8 mouse cellular contexts compared by ENCODE assay signal in genomic region chr7:49246584-49247481, GRCm38 (mm10).
DNase-seq lines count a peak whose midpoint lies in the region; ATAC-seq and TF ChIP-seq lines count a peak whose summit lies in the region.

No protein-coding gene starts in this region.

- DNase-seq in neural tube, embryonic 11.5 days (ENCODE audit: low spot score) = no peak
- no peak for DNase-seq in neural tube, embryonic 10.5 days (ENCODE audit: extremely low spot score, low spot score)
- DNase-seq in cerebellum, adult 9-11 months = peak; percentile 78
- DNase-seq in left cerebral cortex, postnatal 4 days = no peak

- H3K36me3 ChIP-seq in neural tube, embryonic 11.5 days (ENCODE audit: control insufficient read depth, insufficient read depth, low read length) = no peaks in the 10 kb centered on the region
- H3K36me3 ChIP-seq in heart, embryonic 13.5 days = no peaks in the 10 kb centered on the region
- H3K36me3 ChIP-seq in limb, embryonic 15.5 days = no peaks in the 10 kb centered on the region
- no peaks in the 10 kb centered on the region for H3K36me3 ChIP-seq in small intestine, adult 2 months (ENCODE audit: control insufficient read depth, insufficient read depth, low read length)

- H3K9me3 ChIP-seq in neural tube, embryonic 11.5 days (ENCODE audit: control insufficient read depth, low read length) = no peaks in the 10 kb centered on the region
- H3K9me3 ChIP-seq in heart, embryonic 13.5 days = no peaks in the 10 kb centered on the region
- no peaks in the 10 kb centered on the region for H3K9me3 ChIP-seq in limb, embryonic 15.5 days

- peaks cover 14% of the 10 kb centered on the region for H3K4me1 ChIP-seq in neural tube, embryonic 11.5 days (ENCODE audit: control insufficient read depth, insufficient read depth, low read length)
- peaks cover 61% of the 10 kb centered on the region for H3K4me1 ChIP-seq in heart, embryonic 13.5 days
- H3K4me1 ChIP-seq in limb, embryonic 15.5 days = peaks cover 44% of the 10 kb centered on the region
- peaks cover 14% of the 10 kb centered on the region for H3K4me1 ChIP-seq in small intestine, adult 2 months (ENCODE audit: control insufficient read depth, insufficient read depth, insufficient read length, low read length)

- H3K27me3 ChIP-seq in neural tube, embryonic 11.5 days (ENCODE audit: control insufficient read depth, insufficient read depth, low read length) = peaks cover 21% of the 10 kb centered on the region
- peaks cover 38% of the 10 kb centered on the region for H3K27me3 ChIP-seq in heart, embryonic 13.5 days (replicated peaks)
- peaks cover 47% of the 10 kb centered on the region for H3K27me3 ChIP-seq in limb, embryonic 15.5 days
- peaks cover 8% of the 10 kb centered on the region; the same call in 1 of the 2 replicates for H3K27me3 ChIP-seq in small intestine, adult 2 months (ENCODE audit: control insufficient read depth, insufficient read depth, low read length)

- 0 out of 2 replicates have a peak, but pooled peaks have one; percentile 2 for ATAC-seq in neural tube, embryonic 11.5 days (ENCODE audit: insufficient read depth, low FRiP score, low TSS enrichment)
- ATAC-seq in heart, embryonic 13.5 days (ENCODE audit: extremely low read depth, insufficient number of reproducible peaks, low FRiP score, low TSS enrichment) = no peak
- ATAC-seq in limb, embryonic 15.5 days (ENCODE audit: insufficient number of reproducible peaks, low FRiP score, low TSS enrichment, low read depth) = no peak
- no peak for ATAC-seq in activated CD4-positive, CD25-positive, alpha-beta regulatory T cell, adult 4 months

- peak overlapping the region; percentile 47 for H3K9ac ChIP-seq in neural tube, embryonic 11.5 days (ENCODE audit: low read length)
- peak overlapping the region; percentile 89 for H3K9ac ChIP-seq in heart, embryonic 13.5 days
- peak overlapping the region; percentile 35 for H3K9ac ChIP-seq in limb, embryonic 15.5 days

- no peak for TF ChIP-seq POLR2A in small intestine, adult 2 months (IDR thresholded peaks at IDR 0.05; ENCODE audit: low read depth, low read length)

- H3K4me3 ChIP-seq in neural tube, embryonic 11.5 days (ENCODE audit: low read depth, low read length) = peak overlapping the region; percentile 49
- peak overlapping the region; percentile 74 for H3K4me3 ChIP-seq in heart, embryonic 13.5 days
- H3K4me3 ChIP-seq in limb, embryonic 15.5 days = peak overlapping the region; percentile 62
- peak overlapping the region; percentile 66 for H3K4me3 ChIP-seq in small intestine, adult 2 months (ENCODE audit: low read depth, low read length)

- 3% methylated on average over 50 of the region's 50 CpGs for WGBS in neural tube, embryonic 11.5 days
- 3% methylated on average over 50 of the region's 50 CpGs for WGBS in heart, embryonic 13.5 days
- WGBS in limb, embryonic 15.5 days = 2% methylated on average over 50 of the region's 50 CpGs
- 3% methylated on average over 50 of the region's 50 CpGs for WGBS in small intestine, adult 2 months

- no peak overlapping the region for H3K27ac ChIP-seq in neural tube, embryonic 11.5 days (ENCODE audit: low read depth, low read length)
- H3K27ac ChIP-seq in heart, embryonic 13.5 days (replicated peaks) = peak overlapping the region; percentile 88
- H3K27ac ChIP-seq in limb, embryonic 15.5 days = no peak overlapping the region
- H3K27ac ChIP-seq in small intestine, adult 2 months (ENCODE audit: insufficient read depth, low read depth, low read length) = peak overlapping the region; percentile 9; the same call in 1 of the 2 replicates

- intact Hi-C loops in left cerebral cortex, postnatal 4 days (cut with DNase I) = loop anchor here (5.0 kb wide), 1 partner anchor 55 kb away; no protein-coding TSS in a partner anchor

- TF ChIP-seq CTCF in small intestine, adult 2 months (IDR thresholded peaks at IDR 0.05; ENCODE audit: extremely low read depth, insufficient read length, insufficient replicate concordance, low read depth, low read length) = no peak

- peak overlapping the region; percentile 97 for H3K4me2 ChIP-seq in neural tube, embryonic 11.5 days (ENCODE audit: low read depth)
- peak overlapping the region; percentile 92 for H3K4me2 ChIP-seq in heart, embryonic 13.5 days
- H3K4me2 ChIP-seq in limb, embryonic 15.5 days = peak overlapping the region; percentile 99

Comparison
In these comparisons a context has a peak if more than half of its experiments do, and no peak if none do; other contexts are left out.
1. H3K27ac ChIP-seq: peak in heart, embryonic 13.5 days (single experiment) and small intestine, adult 2 months (single experiment); none in neural tube, embryonic 11.5 days (single experiment) and limb, embryonic 15.5 days (single experiment).
2. H3K9ac ChIP-seq: peak in every context shown above with its lines; median percentile 89 in heart, embryonic 13.5 days; 47 in neural tube, embryonic 11.5 days; 35 in limb, embryonic 15.5 days.
3. Peak in every context shown above with its lines, with median percentiles within 50 percentile points of each other: H3K4me2 ChIP-seq and H3K4me3 ChIP-seq.